Mouse (Mus musculus): ENCODE results near the gene Actr5.
A peak's percentile ranks its signal among the peaks of the same experiment; 100 is the strongest.

Gene Actr5

GRCm38 (mm10) chr2:158624718-158625222, at the start of gene Actr5:
TSS of gene Actr5 (plus strand) at chr2:158624888.
- peak; percentile 90 to 91 for DNase-seq

- DNase-seq: no peak
Observed at GRCm38 (mm10) chr2:158579979-158580378, 44.7 kb upstream of the Actr5 start.

GRCm38 (mm10) chr2:158584621-158585358, 39.9 kb upstream of the Actr5 start:
- no peak for DNase-seq

GRCm38 (mm10) chr2:158588524-158589271, 36.0 kb upstream of the Actr5 start:
- no peak for DNase-seq

- no peak for DNase-seq
Observed at GRCm38 (mm10) chr2:158590495-158590894, 34.2 kb upstream of the Actr5 start.

- no peak for DNase-seq
Observed at GRCm38 (mm10) chr2:158591286-158591685, 33.4 kb upstream of the Actr5 start.

GRCm38 (mm10) chr2:158593371-158593770, 31.3 kb upstream of the Actr5 start:
- no peak for DNase-seq

GRCm38 (mm10) chr2:158595103-158595502, 29.6 kb upstream of the Actr5 start:
- DNase-seq: peak; percentile 35 to 50

GRCm38 (mm10) chr2:158595577-158595976, 29.1 kb upstream of the Actr5 start:
- no peak for DNase-seq

- DNase-seq: no peak
Observed at GRCm38 (mm10) chr2:158596803-158597202, 27.9 kb upstream of the Actr5 start.

GRCm38 (mm10) chr2:158600517-158600916, 24.2 kb upstream of the Actr5 start:
- DNase-seq: no peak

- DNase-seq: no peak
Observed at GRCm38 (mm10) chr2:158601326-158601725, 23.4 kb upstream of the Actr5 start.

GRCm38 (mm10) chr2:158602663-158603062, 22.0 kb upstream of the Actr5 start:
- no peak for DNase-seq

GRCm38 (mm10) chr2:158606511-158606964, 18.1 kb upstream of the Actr5 start:
- DNase-seq: no peak

GRCm38 (mm10) chr2:158609681-158610080, 15.0 kb upstream of the Actr5 start:
- DNase-seq: no peak

- peak in 1 of 2 experiments; percentile 30 for DNase-seq
Observed at GRCm38 (mm10) chr2:158610488-158611325, 14.0 kb upstream of the Actr5 start, which contains the start of gene Slc32a1. TSS of gene Slc32a1 (plus strand) at chr2:158610767.

- DNase-seq: no peak
Observed at GRCm38 (mm10) chr2:158611326-158611719, 13.4 kb upstream of the Actr5 start.

- no peak for DNase-seq
Observed at GRCm38 (mm10) chr2:158611726-158612670, 12.7 kb upstream of the Actr5 start.

GRCm38 (mm10) chr2:158612671-158613250, 11.9 kb upstream of the Actr5 start:
- DNase-seq: peak in 1 of 2 experiments; percentile 56

GRCm38 (mm10) chr2:158613541-158614417, 10.9 kb upstream of the Actr5 start:
- peak; percentile 37 to 45 for DNase-seq
